Mouse (Mus musculus) CD4-positive, CD25-positive, alpha-beta regulatory T cell, adult 2 months (primary cell): Measurements from ENCODE around the gene Kansl1.

Experiments used
- DNase-seq: peaks from one replicate; pipeline ENCODE4 v3.0.0-alpha.2; 2012; ENCODE audit warnings: low read depth, low spot score

Gene Kansl1

DNA sequence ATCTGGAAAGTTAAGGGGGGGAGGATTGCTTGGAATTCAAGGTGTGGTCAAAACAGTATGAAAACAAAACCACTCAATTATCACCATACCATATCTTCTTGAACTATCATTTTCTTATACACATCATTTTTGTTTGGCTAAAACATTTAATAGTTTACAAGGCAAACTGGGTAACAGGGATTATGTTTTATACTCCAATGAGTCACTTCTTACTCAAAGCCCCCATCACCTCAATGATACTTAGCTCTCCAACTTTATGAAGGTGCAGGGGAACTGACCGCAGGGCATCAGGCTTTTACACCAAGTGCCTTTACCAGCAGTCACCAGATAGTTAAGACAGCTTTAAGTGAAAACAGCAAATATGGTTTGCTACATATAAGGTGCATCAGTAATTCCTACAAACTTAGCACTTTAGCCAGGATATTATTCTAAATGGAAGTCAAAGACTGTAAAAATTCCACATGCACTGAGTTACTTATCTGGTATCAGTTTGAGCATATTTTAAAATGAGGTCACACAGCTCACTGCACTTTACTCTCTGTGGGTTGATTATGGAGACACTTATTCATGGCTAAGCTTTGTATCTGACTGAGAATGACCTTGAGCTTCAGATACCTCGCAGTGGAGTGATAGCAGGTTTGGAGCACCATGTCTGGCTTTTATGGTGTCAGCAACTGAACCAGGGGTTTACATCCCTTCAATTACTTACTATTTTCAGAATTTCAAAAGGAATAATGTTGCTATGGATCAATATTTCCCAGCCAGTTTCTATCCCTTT, 104.6 kb downstream of the Kansl1 start:
- no peak for DNase-seq

DNA sequence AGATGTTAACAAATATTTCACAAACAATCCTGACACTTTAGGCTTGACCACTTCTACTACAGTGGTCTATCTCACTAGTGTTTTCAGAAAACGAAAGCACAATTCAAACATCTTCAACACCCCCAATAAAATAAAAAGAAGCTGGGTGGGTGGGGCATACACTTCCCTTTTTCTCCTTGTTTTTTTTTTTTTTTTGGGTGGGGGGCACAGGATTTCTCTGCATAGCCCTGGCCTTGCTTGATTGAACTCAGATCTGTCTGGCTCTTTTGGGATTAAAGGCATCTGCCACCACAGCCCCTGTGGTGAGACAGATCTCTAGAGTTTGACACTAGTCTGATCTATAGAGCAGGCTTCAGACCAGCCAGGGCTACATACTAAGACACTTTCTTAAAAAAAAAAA, 106.0 kb downstream of the Kansl1 start:
- no peak for DNase-seq

DNA sequence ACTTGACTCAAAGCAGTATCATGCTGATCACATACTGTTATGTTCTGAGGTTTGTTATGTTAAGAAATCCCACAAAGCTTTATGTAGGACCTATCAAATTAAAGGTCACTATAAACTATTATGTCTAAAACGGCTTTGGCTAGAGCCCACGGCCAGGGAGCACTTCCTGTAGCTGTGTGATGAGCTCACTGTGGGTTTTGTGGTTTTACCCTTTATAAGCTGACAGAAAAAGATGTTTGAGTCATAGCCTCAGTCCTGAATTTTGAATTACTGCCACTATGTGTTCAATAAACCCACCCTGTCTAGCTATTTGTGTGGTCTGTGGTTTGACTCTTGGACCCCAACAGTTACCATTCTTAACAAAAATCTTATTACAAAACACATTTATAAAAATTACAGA, 106.9 kb downstream of the Kansl1 start:
- peak; percentile 78 for DNase-seq

DNA sequence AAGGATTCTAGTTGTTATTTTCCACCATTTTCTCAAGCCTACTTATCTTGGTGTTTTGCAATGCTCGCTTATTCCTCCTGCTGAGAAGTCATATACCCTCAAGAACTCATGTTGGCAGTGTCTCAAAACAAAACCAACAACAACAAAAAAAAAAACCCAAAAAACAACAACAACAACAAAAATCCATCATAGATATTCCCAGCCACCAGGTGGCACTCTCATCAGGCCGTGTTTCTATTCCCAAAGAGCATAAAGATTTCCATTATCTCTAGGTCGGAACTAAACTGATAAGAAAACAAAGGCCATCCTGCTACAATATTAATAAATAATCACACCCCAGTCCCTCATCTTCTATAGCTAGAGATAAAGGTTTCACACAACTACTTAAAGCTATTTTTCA, 121.7 kb downstream of the Kansl1 start:
- DNase-seq: peak; percentile 50

DNA sequence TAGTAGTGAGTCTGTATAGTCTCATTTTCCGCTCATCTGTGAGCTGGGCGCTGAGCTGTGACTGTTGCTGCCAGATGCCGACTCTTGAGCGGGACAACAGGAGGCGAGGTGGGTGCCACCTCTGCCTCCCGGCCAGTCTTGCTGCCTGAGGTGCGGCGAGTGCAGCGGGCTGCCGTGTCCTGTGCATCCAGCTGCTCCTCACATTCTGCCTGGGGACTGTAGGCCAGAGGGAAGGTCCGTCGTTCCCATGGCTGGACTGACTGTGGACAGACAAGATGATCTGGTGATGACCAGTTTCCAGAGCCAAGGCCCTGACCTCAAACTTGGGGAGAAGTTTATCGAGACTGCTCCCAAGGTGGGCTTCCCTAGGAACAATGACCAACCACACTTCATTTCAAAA, 133.7 kb downstream of the Kansl1 start:
- no peak for DNase-seq

- no peak for DNase-seq
Measured at GRCm38 (mm10) chr11:104334115-104334514, 134.5 kb downstream of the Kansl1 start.

GRCm38 (mm10) chr11:104332105-104332504, 136.6 kb downstream of the Kansl1 start:
- DNase-seq: no peak

DNA sequence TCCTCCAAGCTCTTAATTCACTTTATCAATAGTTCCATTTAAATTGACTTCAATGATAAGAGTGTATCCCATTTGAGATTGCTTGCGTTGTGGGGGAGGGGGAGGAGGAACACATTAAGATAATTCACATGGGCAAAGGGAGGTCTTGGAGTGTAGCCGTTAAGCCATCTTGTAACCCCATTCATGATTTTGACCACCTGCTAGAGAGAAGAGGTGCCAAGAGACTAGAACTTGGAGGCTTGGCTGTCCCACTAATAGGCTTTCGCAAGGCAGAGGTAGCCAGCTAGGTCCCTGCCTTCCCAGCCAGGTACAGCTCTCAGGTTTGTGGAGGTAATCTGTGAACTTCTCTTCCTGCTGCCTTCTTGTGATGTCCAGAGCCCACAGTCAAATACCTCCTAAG, 137.5 kb downstream of the Kansl1 start:
- DNase-seq: no peak

DNA sequence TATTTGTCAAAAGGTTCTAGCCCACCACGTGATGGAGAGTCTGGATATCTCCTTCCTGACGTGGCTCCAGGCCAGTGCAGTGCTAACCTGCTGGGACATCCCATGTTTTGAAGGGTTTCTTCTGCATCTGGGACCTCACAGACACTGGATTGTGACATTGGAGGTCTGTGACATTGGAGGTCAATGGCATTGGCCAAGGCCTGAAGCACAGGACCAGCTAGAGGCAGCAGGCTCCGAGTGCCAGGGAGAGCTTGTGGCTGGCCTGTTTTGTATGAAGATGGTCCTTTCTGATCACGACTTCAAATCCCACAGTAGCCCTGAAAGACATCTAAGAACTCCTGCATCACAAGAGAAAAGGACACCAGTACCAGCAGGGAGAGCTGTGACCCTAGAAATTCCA, 138.5 kb downstream of the Kansl1 start:
- DNase-seq: no peak

GRCm38 (mm10) chr11:104329185-104329926, 139.3 kb downstream of the Kansl1 start:
- no peak for DNase-seq

DNA sequence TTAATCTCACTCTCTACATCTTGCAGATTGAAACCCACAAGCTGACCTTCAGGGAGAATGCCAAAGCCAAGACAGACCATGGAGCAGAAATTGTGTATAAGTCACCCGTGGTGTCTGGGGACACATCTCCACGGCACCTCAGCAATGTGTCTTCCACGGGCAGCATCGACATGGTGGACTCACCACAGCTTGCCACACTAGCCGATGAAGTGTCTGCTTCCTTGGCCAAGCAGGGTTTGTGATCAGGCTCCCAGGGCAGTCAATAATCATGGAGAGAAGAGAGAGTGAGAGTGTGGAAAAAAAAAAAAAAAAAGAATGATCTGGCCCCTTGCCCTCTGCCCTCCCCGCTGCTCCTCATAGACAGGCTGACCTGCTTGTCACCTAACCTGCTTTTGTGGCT, 140.7 kb downstream of the Kansl1 start:
- DNase-seq: no peak

GRCm38 (mm10) chr11:104327462-104327861, 141.2 kb downstream of the Kansl1 start:
- DNase-seq: no peak

- no peak for DNase-seq
Measured at GRCm38 (mm10) chr11:104322142-104322541, 146.5 kb downstream of the Kansl1 start.

- DNase-seq: no peak
Measured at GRCm38 (mm10) chr11:104320511-104320910, 148.2 kb downstream of the Kansl1 start.

- DNase-seq: peak; percentile 17
Measured at GRCm38 (mm10) chr11:104318940-104319781, 149.5 kb downstream of the Kansl1 start.

GRCm38 (mm10) chr11:104317631-104318030, 151.0 kb downstream of the Kansl1 start:
- no peak for DNase-seq

GRCm38 (mm10) chr11:104316685-104317400, 151.8 kb downstream of the Kansl1 start:
- DNase-seq: no peak

DNA sequence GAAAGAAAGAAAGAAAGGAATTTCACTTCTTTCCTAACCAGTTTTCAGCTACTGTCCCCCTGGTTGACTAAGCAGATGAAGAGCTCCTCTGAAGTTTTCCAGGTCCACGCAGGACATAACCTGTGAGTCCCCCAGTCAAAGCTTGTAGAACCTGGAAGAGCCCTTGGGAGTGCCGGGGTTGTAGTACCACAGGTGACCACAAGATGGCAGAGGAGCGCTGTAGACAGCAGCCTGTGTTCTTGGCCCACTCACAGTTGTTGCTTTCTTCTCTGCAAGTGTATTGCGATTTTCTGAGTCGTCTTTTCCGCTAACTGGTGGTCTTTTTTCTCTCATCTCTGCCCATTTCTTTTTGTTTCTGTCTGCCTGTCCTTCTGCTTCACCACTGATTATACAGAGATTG, 153.0 kb downstream of the Kansl1 start:
- peak; percentile 93 for DNase-seq

- DNase-seq: peak; percentile 49
Measured at GRCm38 (mm10) chr11:104311643-104312042, 157.0 kb downstream of the Kansl1 start.

GRCm38 (mm10) chr11:104310226-104310887, 158.3 kb downstream of the Kansl1 start:
- peak; percentile 26 for DNase-seq
